Mouse (Mus musculus) CD4-positive, CD25-positive, alpha-beta regulatory T cell, adult 4 months (primary cell): ENCODE results near the gene Plch2. TPM values are rescaled to one million over a fixed set of nuclear protein-coding genes. Genes with fewer than 3 reads are reported as not detected.
"Not testable (repeated sequence)": the region's sequence is repeated elsewhere in the genome, so short reads cannot be mapped to it uniquely, and the experiment has no call there.

Experiments
- ATAC-seq: one replicate; pipeline ENCODE4 v1.8.0; 2017
- polyA plus RNA-seq, 2 experiments: library from polyadenylated mRNA; unstranded; fragments of 100-300 nt; shearing (Covaris generic); gene quantifications; one replicate each; pipeline ENCODE4 v1.2.1; 2017

Plch2 gene
- polyA plus RNA-seq, result not detected

DNA sequence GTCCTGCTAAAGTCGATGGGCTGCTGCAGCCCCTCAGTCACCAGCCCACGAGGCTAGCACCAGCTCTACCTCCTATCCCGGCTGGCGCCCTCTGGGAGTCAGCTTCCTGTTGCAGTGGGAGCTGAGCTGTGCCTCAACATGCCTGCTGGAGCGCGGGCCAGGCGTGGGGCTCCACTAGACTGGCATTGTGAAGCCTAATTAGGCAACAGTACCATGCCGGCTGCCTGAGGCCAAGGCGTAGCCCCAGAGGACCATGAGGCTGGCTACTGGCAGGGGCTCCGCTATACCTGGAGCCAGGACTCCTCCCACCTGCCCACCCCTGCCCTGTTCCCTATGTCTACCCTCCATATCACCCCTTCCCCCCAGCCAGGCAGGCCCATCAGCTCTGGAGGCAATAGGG is at the start of gene Plch2:
Gene Plch2, minus strand, starts transcription at position 61 of the 400 bp plus-strand sequence.
- no peak for ATAC-seq

DNA sequence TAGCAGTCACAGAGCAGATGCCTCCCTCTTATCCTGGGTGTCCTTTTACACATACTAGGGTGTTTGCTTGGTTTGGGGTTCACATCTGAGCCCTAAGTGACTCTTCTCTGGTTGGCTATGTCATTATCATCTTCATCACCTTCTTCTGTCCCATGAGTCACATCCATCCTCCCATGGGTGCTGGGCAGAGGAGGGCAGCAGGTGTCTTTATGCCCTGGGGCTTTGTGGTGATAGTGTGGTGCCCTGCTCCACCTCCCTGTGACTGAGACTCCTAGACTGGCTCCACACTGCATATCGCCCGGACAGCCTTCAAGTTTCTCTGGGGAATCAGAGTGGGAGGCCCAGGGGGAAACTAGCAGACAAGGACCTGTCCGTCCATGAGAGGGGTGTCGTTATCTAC is 42.0 kb upstream of the Plch2 start:
- ATAC-seq, result no peak

GRCm38 (mm10) chr4:155097452-155097851 is 40.9 kb upstream of the Plch2 start:
- ATAC-seq, result no peak

GRCm38 (mm10) chr4:155095967-155096366 is 39.4 kb upstream of the Plch2 start:
- ATAC-seq, result no peak

DNA sequence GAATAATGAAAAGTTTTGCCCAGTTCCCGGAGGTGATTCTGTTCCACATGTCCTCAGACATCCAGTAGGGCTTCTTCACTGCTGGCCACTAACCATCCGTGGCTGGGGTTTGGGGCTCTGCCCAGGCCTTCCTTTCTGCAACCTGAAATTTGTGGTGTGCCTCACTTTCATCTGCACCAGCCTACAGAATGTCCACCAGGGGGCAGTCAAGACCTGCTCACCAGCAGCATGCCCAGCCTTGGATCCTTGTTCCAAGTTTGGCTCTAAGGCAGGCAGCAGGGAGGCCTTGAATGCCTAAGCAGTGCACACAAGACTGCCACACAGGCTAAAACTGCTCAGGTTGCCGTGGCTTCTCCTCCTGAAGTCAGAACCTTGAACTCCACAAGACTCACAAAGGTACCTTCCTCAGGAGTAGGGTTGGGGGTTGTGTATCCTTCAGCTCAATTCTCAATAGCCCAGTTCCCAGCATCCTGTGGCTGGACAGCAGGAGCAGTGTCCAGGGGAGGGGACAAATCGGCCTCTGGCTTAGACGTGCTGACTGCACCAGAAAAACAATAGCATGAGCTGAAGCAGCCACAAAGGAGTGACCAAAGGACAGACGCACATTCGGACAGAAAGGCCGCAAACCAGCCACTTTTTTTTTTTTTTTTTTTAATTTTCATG is 38.8 kb upstream of the Plch2 start:
- peak; percentile 86 for ATAC-seq

- peak; percentile 28 for ATAC-seq
Observed at GRCm38 (mm10) chr4:155094565-155094964, 38.0 kb upstream of the Plch2 start.

DNA sequence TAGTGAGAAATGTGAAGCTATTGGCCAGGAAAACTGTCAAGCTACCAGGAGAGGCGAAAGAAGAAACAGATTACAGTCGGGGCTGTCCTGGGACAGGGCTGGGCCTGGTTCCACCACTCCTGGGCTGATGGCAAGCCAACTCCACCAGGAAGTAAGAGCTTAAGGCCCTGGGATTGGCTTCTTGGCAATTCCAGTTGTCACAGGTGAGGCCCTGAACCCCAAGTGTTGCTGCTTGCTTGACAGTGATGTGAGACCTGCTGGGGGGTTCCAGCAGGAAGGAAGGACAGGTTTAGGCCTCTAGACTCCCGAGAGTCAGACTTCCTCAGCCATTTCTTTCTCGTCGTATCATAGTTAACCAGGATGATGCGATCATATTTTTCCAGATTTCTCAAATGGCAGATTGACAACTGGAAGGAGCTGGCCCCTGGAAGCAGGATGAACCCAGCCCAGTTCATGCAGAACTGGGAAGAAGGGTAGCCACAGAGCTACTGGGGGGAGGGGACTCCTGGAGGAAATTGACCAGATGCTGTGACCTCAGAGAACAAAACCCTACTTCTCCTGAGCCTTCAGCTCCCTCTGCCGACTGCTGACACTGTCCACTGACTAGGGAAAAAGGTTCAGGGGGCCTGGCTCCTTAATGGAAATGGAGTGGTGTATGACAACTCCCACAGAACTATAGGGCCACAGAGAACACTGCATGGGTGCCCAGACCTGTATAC is 37.0 kb upstream of the Plch2 start:
- ATAC-seq, result no peak

DNA sequence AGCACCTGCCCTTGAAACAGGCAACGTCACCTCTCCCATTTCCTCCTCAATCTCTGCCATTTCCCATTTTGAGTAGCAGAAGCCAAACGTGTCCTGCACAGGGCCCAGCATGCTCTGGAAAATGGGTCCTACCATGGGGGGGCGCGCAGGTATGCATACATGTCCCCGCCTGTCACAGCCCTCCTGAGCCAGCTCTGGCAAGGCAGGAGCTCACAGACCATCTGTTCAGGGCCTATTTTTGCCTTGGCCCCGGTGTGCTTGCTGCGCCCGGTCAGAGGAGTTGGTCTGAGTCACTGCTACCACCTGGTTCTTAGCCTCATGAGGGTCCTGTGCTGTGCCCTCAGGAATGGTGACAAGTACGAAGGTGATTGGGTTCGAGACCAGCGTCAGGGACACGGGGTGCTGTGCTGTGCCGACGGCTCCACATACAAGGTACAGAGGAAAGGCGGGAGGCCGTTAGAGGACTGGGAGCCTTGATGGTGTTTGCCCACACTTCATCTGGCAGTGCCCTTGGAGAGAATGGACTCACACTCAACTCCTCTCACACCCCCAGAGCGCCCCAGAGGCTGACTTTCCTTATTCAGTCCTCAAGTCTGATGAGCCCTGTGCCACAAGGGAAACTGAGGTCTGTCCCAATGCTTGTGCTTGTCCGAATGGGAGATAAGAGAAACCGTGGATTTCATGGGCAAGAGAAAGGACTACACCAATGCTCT is 36.3 kb upstream of the Plch2 start:
- ATAC-seq, result no peak

- ATAC-seq, result no peak
Observed at GRCm38 (mm10) chr4:155090688-155091449, 34.3 kb upstream of the Plch2 start.

GRCm38 (mm10) chr4:155090147-155090546 is 33.6 kb upstream of the Plch2 start:
- ATAC-seq, result no peak

DNA sequence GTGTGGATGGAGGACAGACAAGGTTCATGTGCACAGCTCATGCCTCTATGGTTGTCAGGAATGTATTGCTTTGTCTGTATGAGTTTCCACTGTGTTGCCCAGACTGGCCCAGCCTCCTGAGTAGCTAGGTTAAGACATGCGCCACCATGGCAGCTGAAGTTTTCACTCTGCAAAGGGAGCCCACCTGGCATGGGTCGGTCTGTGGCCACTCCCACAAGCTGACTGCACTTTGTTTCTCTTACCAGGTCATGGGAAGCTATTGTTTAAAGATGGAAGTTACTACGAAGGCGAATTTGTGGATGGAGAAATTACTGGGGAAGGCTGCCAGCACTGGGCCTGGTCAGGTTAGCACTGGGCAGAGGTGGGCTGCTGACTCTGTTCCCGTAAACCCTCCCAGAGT is 32.7 kb upstream of the Plch2 start:
- ATAC-seq, result no peak

- ATAC-seq, result peak; percentile 97
Observed at GRCm38 (mm10) chr4:155086108-155087024, 29.8 kb upstream of the Plch2 start, which contains the start of the genes Rer1 and Morn1. Rer1 (minus strand) TSS chr4:155086382. Morn1 (plus strand) TSS chr4:155086577.

- ATAC-seq, result no peak
Observed at GRCm38 (mm10) chr4:155085206-155086107, 28.9 kb upstream of the Plch2 start.

- no peak for ATAC-seq
Observed at GRCm38 (mm10) chr4:155084351-155084750, 27.8 kb upstream of the Plch2 start.

- ATAC-seq, result no peak
Observed at GRCm38 (mm10) chr4:155083553-155083952, 27.0 kb upstream of the Plch2 start.

- no peak for ATAC-seq
Observed at GRCm38 (mm10) chr4:155079666-155080065, 23.1 kb upstream of the Plch2 start.

- ATAC-seq, result not testable (repeated sequence)
Observed at GRCm38 (mm10) chr4:155078808-155079207, 22.2 kb upstream of the Plch2 start.

- ATAC-seq, result no peak
Observed at GRCm38 (mm10) chr4:155076677-155077076, 20.1 kb upstream of the Plch2 start.

DNA sequence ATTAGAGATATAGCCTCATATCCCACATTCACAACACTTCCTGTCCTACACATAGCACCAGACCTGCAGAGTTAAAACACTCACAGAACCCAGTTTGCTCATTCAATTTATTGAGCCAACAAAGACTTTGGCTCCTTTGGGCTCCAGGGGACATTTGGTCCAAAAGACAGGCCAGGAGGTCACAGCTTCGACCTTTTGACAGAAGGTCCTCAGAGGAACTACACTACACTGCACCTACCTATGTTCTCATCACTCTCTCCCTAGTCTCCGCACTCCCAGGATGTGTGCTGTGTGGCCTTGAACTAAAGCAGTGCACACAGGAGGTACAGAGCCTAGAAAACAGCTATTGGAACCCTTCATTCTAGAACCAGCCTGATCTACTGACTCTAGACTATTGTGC is 19.2 kb upstream of the Plch2 start:
- ATAC-seq, result no peak

DNA sequence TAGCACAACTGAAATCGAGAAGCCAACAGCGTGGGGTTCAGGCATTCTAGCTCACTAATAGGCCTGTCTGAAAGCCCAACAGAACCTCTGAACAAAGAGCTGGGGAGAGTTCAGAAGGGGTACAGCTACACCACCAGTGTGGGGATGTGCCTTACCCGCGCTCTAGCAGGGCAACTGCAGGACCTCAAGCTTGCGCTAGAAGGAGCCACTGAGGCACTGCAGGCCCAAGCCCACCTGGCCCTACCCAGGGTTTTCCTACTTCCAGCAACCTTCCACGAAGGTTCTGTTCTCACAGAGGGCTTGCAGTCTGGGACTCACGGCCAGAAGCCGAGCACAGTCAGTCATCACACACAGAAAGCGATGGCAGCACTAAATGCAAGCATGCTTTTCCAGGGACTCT is 18.6 kb upstream of the Plch2 start:
- ATAC-seq, result no peak

- no peak for ATAC-seq
Observed at GRCm38 (mm10) chr4:155074418-155074817, 17.8 kb upstream of the Plch2 start.
